Mouse (Mus musculus) stomach, embryonic 14.5 days (tissue): ENCODE results near the gene Wwc2. TPM values are rescaled to one million over a fixed set of nuclear protein-coding genes. Genes with fewer than 3 reads are reported as not detected.

Source experiments
- ATAC-seq: fragments of 200-750 bp; cut with Nextera tagmentation; 2 replicates; pipeline ENCODE4 v1.8.0; 2017; ENCODE audit warnings: low read depth, moderate TSS enrichment; ENCODE audit not compliant: insufficient number of reproducible peaks, insufficient read depth, low FRiP score
- H3K27ac ChIP-seq: fragments of 300-500 bp; sonication (generic); 2 replicates; pipeline ENCODE4 v1.5.1; 2014; ENCODE audit warnings: mild to moderate bottlenecking, low read length, moderate library complexity, mixed read lengths
- H3K27me3 ChIP-seq: fragments of 300-500 bp; sonication (generic); 2 replicates; pipeline ENCODE4 v1.6.1; 2014; ENCODE audit warnings: low read length, control low read depth, mixed read lengths; ENCODE audit not compliant: control insufficient read depth, insufficient read depth
- H3K36me3 ChIP-seq: fragments of 300-500 bp; sonication (generic); 2 replicates; pipeline ENCODE4 v1.6.1; 2014; ENCODE audit warnings: mild to moderate bottlenecking, control low read depth, low read length, moderate library complexity, mixed read lengths; ENCODE audit not compliant: control insufficient read depth, insufficient read depth
- H3K4me1 ChIP-seq: fragments of 300-500 bp; sonication (generic); 2 replicates; pipeline ENCODE4 v1.6.1; 2014; ENCODE audit warnings: low read length, control low read depth, mixed read lengths; ENCODE audit not compliant: control insufficient read depth, insufficient read depth
- H3K4me2 ChIP-seq: fragments of 300-500 bp; sonication (generic); replicated peaks from 2 replicates; pipeline ENCODE4 v1.6.1; 2014; ENCODE audit warnings: low read depth, low read length, control low read depth
- H3K4me3 ChIP-seq: fragments of 300-500 bp; sonication (generic); 2 replicates; pipeline ENCODE4 v1.5.1; 2014; ENCODE audit warnings: low read depth, low read length, control low read depth
- H3K9ac ChIP-seq: fragments of 300-500 bp; sonication (generic); replicated peaks from 2 replicates; pipeline ENCODE4 v1.6.1; 2014; ENCODE audit warnings: low read depth, mild to moderate bottlenecking, control low read depth, low read length, moderate library complexity, mixed read lengths
- H3K9me3 ChIP-seq: fragments of 300-500 bp; sonication (generic); 2 replicates; pipeline ENCODE4 v1.6.1; 2016; ENCODE audit warnings: low read depth, low read length, control low read depth; ENCODE audit not compliant: control insufficient read depth
- WGBS: fragments of 180-500 bp; shearing (Covaris S2); extraction: QIAGEN DNeasy Blood & Tissue Kit; methylation state at CpG from one replicate; pipeline ENCODE4 v1.1.7; 2014; 5-methylcytosine and 5-hydroxymethylcytosine counted together
- polyA plus RNA-seq: library from polyadenylated mRNA; unstranded; fragments of >200 nt; fragmentation: Nextera tagmentation; extraction: Ambion mirVana; gene quantifications from 2 replicates; pipeline ENCODE4 v1.2.1, GENCODE M21; 2014

The Wwc2 gene
- polyA plus RNA-seq, 1 experiment from 2014 or later, result 12.0 TPM

DNA sequence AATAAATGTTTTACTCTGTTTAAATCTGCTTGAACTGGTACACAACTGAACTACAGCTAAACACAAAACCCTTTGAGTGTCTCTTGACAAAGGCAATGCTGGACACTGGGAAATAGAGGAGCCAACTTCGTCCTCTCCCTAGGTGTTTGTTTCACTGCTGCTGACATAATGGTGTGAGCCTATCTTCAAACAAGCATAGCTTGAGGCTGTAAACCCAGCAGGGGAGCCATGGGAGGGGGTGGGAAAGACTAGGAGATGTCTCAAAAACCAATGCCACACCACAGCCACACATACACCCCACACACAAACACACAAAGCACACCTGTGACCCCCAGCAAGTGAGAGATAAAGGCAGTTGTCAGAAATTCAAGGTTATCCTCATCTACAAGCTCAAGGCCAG, 6.0 kb upstream of the Wwc2 start:
- H3K4me1 ChIP-seq, result peaks cover 13% of the 10 kb centered on the region
- no peak overlapping the region for H3K27ac ChIP-seq
- 45% methylated on average over 1 of the region's 1 CpGs for WGBS
- no peaks in the 10 kb centered on the region for H3K9me3 ChIP-seq
- H3K9ac ChIP-seq, result no peak overlapping the region
- no peaks in the 10 kb centered on the region for H3K36me3 ChIP-seq
- no peaks in the 10 kb centered on the region for H3K27me3 ChIP-seq
- no peak overlapping the region for H3K4me2 ChIP-seq
- ATAC-seq, result no peak
- H3K4me3 ChIP-seq, result no peak overlapping the region

- Histone ChIP-seq H3K9me3 (no peaks in the 10 kb centered on the region), H3K4me2 (no peak overlapping the region), H3K4me3 (no peak overlapping the region), H3K4me1 (peaks cover 18% of the 10 kb centered on the region), H3K36me3 (no peaks in the 10 kb centered on the region), H3K9ac (no peak overlapping the region), H3K27ac (no peak overlapping the region), H3K27me3 (no peaks in the 10 kb centered on the region)
- no peak for ATAC-seq
- 89% methylated on average over 3 of the region's 3 CpGs for WGBS
These were observed 5.4 kb upstream of the Wwc2 start for GRCm38 (mm10) chr8:47996126-47996525.

- Histone ChIP-seq H3K4me3 (no peak overlapping the region), H3K4me1 (peaks cover 18% of the 10 kb centered on the region), H3K36me3 (no peaks in the 10 kb centered on the region), H3K4me2 (peak overlapping the region; percentile 39; the same call in 1 of the 2 replicates), H3K9me3 (no peaks in the 10 kb centered on the region), H3K9ac (0 out of 2 replicates have a peak overlapping the region, but pooled peaks have one; percentile 0), H3K27ac (no peak overlapping the region), H3K27me3 (no peaks in the 10 kb centered on the region)
- ATAC-seq, result no peak
- 78% methylated on average over 6 of the region's 6 CpGs for WGBS
These were observed 4.7 kb upstream of the Wwc2 start for GRCm38 (mm10) chr8:47995391-47995790.

DNA sequence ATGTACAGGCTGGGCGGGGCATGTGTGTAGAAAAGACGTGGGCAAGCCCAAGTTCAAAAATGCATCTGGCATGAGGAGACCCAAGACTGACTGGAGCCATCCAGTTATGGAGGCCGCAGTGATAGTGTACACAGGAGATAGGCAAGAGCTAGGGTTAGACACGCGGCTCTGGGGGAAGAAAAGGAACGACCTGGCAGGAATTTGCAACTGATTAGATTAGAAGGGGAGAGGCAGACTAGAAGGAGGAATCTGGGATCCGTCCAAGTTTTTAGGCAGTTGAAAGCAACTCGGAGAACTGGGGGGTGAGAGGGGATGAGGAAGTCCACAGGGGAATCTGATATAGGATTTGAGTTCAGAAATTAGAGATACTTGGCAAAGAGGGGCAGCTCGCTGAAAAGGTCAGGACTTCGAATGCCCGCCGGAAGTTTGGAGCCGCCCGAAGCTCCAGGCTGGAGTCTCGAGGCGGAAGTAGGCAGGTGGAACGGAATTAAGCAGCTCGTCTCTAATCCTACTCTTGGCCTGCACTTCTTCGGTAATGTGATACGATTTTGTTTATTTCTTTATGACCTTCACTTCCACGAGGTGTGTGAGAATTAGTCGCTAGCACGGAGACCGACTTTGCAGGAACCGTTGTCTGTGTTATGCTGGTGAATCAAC, 4.0 kb upstream of the Wwc2 start:
- 0 out of 2 replicates have a peak overlapping the region, but pooled peaks have one; percentile 0 for H3K9ac ChIP-seq
- H3K27ac ChIP-seq, result no peak overlapping the region
- peaks cover 18% of the 10 kb centered on the region for H3K4me1 ChIP-seq
- no peaks in the 10 kb centered on the region for H3K9me3 ChIP-seq
- ATAC-seq, result no peak
- 28% methylated on average over 25 of the region's 25 CpGs for whole genome bisulfite sequencing
- no peaks in the 10 kb centered on the region for H3K36me3 ChIP-seq
- no peaks in the 10 kb centered on the region for H3K27me3 ChIP-seq
- peak overlapping the region; percentile 39 for H3K4me2 ChIP-seq
- peak overlapping the region; percentile 7; the same call in 1 of the 2 replicates for H3K4me3 ChIP-seq

DNA sequence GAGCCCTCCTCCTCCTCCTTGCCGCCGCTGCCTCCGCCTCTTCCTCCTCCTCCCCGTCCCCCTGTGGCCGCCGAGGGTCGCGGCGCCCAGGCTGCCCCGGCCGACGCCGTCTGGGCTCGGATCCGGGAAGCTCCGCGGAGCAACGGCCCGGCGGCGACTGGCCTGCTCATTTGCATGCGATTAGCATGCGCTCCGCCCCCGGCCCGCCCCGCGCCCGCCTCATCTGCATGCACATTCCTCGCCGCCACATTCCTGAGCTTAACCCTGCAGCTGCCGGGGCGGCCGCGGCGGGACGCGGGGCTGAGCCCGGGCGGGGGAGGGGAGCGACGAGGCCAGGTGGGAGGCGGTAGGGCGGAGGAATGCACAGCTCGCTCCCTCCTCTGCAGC, 345 bp downstream of the Wwc2 start:
- Histone ChIP-seq H3K27ac (peak overlapping the region; percentile 91), H3K4me1 (peaks cover 34% of the 10 kb centered on the region), H3K4me3 (peak overlapping the region; percentile 93), H3K9ac (peak overlapping the region; percentile 83), H3K9me3 (no peaks in the 10 kb centered on the region), H3K36me3 (no peaks in the 10 kb centered on the region), H3K27me3 (no peaks in the 10 kb centered on the region), H3K4me2 (peak overlapping the region; percentile 89)
- under 1% methylated on average over 37 of the region's 45 CpGs for WGBS
- peak; percentile 95 for ATAC-seq

GRCm38 (mm10) chr8:47989655-47990385, 904 bp downstream of the Wwc2 start:
- no peaks in the 10 kb centered on the region for H3K9me3 ChIP-seq
- H3K4me2 ChIP-seq, result peak overlapping the region; percentile 86
- H3K4me1 ChIP-seq, result peaks cover 35% of the 10 kb centered on the region
- H3K36me3 ChIP-seq, result no peaks in the 10 kb centered on the region
- peak overlapping the region; percentile 91 for H3K27ac ChIP-seq
- ATAC-seq, result peak; percentile 29
- WGBS, result under 1% methylated on average over 58 of the region's 66 CpGs
- peak overlapping the region; percentile 93 for H3K4me3 ChIP-seq
- peak overlapping the region; percentile 83 for H3K9ac ChIP-seq
- no peaks in the 10 kb centered on the region for H3K27me3 ChIP-seq

DNA sequence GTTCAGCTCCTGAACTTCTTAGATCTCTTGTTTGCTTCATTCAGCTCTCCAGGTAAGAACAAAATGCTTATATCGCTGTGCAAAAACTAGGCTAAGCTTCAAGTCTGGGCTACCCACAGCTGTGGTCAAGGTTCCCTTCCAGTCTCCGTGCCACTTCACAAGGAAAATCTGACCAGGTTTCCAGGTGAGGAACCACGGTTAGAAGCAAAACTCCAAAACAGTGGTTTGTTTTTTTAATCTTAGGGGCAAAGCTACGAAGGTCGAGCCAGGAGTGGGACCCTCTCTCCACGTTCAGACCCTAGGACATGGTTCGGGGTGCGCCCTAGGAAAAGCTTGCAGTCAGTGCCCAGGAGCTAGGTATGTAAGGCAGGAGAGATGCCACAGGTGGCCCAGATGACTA, 1.5 kb downstream of the Wwc2 start:
- ATAC-seq, result no peak
- no peak overlapping the region for H3K27ac ChIP-seq
- H3K4me3 ChIP-seq, result peak overlapping the region; percentile 93
- H3K36me3 ChIP-seq, result no peaks in the 10 kb centered on the region
- 14% methylated on average over 8 of the region's 8 CpGs for WGBS
- peaks cover 30% of the 10 kb centered on the region; the same call in 1 of the 2 replicates for H3K4me1 ChIP-seq
- H3K27me3 ChIP-seq, result no peaks in the 10 kb centered on the region
- no peaks in the 10 kb centered on the region for H3K9me3 ChIP-seq
- peak overlapping the region; percentile 83 for H3K9ac ChIP-seq
- peak overlapping the region; percentile 86 for H3K4me2 ChIP-seq

- ATAC-seq, result no peak
- no peaks in the 10 kb centered on the region for H3K27me3 ChIP-seq
- H3K36me3 ChIP-seq, result no peaks in the 10 kb centered on the region
These were observed 2.6 kb downstream of the Wwc2 start for GRCm38 (mm10) chr8:47988111-47988510.

More at GRCm38 (mm10) chr8:47988111-47988510, 2.6 kb downstream of the Wwc2 start:
- H3K27ac ChIP-seq, result no peak overlapping the region
- H3K4me1 ChIP-seq, result peaks cover 30% of the 10 kb centered on the region; the same call in 1 of the 2 replicates
- H3K4me2 ChIP-seq, result peak overlapping the region; percentile 86
- no peaks in the 10 kb centered on the region for H3K9me3 ChIP-seq
- H3K4me3 ChIP-seq, result peak overlapping the region; percentile 3; the same call in 1 of the 2 replicates
- 37% methylated on average over 15 of the region's 15 CpGs for WGBS
- H3K9ac ChIP-seq, result no peak overlapping the region
